Mouse (Mus musculus): ENCODE data around the gene Nkiras2.
"Not testable (repeated sequence)": the region's sequence is repeated elsewhere in the genome, so short reads cannot be mapped to it uniquely, and the experiment has no call there.

Gene Nkiras2

GRCm38 (mm10) chr11:100634530-100634929 is 15.5 kb downstream of the Nkiras2 start:
- DNase-seq (ENCODE audit: low spot score) = no peak

GRCm38 (mm10) chr11:100640159-100640906 is 21.3 kb downstream of the Nkiras2 start:
- no peak for DNase-seq (ENCODE audit: low spot score)

GRCm38 (mm10) chr11:100643612-100644575 is 24.9 kb downstream of the Nkiras2 start:
- DNase-seq (ENCODE audit: low spot score) = no peak

DNA sequence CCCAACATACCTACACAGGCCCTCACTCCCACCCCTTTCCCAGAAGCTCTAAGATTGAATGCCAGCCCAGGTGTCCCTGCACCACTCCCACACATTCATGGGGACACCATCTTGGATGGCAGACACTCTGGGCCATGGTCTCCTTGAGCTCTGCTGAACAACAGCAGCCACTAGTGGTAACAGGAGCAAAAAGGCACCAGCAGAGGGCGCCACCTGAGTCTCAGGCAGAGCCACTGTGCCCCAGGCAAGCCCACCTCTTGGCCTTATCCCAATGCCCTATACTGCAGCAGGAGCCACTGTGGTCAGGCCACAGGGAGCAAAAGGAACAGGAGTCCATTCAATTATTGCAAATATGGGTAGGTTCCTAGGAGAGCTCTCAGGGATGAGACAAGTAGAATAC is 27.2 kb downstream of the Nkiras2 start:
- DNase-seq (ENCODE audit: low spot score) = no peak

GRCm38 (mm10) chr11:100648405-100648804 is 29.4 kb downstream of the Nkiras2 start:
- no peak for DNase-seq (ENCODE audit: low spot score)

- DNase-seq (ENCODE audit: low spot score) = no peak
Measured at GRCm38 (mm10) chr11:100651205-100651604, 32.2 kb downstream of the Nkiras2 start.

DNA sequence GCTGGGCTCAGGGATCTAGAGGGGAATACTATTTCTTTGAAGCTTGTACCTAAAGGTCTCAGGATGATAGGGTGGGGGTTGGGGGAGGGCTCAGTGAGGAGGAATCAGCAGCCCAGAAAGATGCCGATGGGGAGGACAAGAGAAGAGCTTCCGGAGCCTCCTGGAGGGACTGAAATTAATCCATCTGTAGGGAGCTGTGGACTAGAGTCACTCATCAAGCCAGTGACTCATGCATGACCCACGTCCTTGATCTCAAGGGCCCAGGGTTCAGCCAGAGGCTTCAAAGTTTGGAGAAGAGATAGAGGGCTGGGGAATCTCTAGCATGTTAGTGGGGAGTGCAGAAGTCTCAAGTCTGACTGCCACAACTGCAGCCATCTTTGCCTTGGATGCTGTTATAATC is 32.7 kb downstream of the Nkiras2 start:
- no peak for DNase-seq (ENCODE audit: low spot score)

DNA sequence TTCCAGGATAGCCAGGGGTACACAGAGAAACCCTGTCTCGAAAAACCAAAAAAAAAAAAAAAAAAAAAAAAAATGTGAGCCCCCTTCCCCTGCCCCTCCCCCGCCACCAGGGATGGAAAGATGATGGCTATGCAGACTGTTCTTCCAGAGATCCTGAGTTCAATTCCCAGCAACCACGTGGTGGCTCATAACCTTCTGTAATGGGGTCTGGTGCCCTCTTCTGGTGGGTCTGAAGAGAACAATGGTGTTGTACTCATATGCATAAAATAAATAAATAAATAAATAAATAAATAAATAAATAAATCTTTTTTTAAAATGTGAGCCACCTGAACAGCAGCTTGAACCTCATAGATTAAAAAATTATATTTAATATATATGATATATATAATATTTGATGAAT is 36.5 kb downstream of the Nkiras2 start:
- not testable (repeated sequence) for DNase-seq (ENCODE audit: low spot score)

GRCm38 (mm10) chr11:100656458-100656857 is 37.4 kb downstream of the Nkiras2 start:
- DNase-seq (ENCODE audit: low spot score) = no peak

DNA sequence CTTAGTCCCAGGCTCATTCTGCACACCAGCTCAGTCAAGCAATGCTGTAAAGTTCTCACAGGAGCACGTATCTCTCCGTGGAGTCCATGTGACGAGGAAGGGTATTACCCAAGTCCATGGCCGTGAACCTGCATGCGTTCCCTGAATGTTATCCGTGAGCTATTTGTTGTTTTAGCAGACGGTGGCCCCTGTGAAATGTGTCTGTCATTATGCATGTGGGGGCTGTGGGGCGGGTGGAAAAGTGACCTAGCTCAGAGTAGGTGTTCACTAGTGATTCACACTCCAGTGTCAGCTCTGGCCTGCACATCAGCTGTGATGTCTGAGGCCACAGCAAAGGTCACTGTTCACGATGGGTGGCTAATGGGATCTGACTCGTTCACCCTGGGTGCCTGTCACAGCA is 40.8 kb downstream of the Nkiras2 start:
- DNase-seq (ENCODE audit: low spot score) = no peak

DNA sequence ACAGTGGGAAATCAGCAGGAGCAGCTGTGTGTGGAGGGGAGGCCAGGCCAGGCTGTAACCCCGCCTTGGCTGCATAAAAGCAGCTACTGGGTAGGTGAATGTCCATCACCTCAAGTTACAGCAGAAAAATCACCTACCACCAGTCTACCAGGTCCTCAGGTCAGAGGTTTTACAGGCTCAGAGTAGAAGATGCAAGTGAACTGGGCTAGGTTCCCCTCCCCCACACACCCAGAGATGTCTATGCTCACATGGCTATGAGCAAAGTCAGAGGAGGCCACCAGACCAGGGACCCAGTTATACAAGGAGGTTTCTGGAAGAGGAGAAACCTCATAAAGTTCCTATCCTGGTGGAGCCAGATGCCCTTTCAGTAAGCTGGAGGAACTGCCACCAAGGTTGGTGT is 52.0 kb downstream of the Nkiras2 start:
- no peak for DNase-seq (ENCODE audit: low spot score)

GRCm38 (mm10) chr11:100671956-100672355 is 52.9 kb downstream of the Nkiras2 start:
- DNase-seq (ENCODE audit: low spot score) = no peak

GRCm38 (mm10) chr11:100673169-100673568 is 54.1 kb downstream of the Nkiras2 start:
- peak; percentile 55 for DNase-seq (ENCODE audit: low spot score)
